Mouse (Mus musculus): Measurements from ENCODE around the gene Tsc1.

Gene Tsc1

DNA sequence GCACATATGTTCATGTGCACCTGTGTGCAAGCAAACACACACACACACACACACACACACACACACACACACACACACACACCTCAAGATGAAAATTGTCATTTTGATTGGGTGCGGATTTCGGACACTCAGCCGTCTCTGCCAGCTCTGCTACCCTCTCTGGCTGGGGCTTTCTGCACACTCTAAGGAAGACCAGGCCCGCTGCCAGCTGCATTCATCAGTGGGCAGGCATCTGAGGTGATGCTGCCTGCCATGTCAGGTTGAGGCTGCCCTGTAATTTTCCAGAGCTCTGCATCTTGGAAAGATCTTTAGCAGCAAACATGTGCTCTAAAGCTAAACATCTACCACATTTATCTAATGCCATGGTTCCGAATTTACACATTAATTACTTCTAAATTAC is 96.1 kb downstream of the Tsc1 start:
- DNase-seq (ENCODE audit: low spot score) = no peak

DNA sequence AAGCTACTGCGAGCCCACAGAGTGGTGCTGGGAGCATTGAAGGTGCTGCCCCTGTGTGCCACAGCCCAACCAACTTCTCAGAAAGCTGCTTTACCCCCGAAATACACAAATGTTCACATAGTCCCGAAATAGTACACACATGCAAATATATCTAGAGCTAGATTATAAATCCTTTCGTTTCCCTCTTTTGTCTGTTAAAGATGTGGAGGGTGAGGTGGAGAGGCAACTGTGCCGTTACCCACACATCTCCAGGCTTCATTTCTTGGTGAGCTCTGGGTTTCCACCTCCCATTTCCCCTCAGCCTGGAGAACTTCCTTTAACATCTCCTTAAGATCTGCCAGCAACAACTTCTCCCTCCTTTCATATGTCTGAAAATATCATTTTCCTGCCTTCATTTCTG is 99.1 kb downstream of the Tsc1 start:
- DNase-seq (ENCODE audit: low spot score) = no peak
